ENCODE assay signal across 7 mouse cellular contexts in genomic region chr7:4792278-4793212, GRCm38 (mm10). TPM values are rescaled to one million over a fixed set of nuclear protein-coding genes. Genes with fewer than 3 reads are reported as not detected.
DNase-seq lines count a peak whose midpoint lies in the region; ATAC-seq lines count a peak whose summit lies in the region.

Rpl28 (plus strand) TSS chr7:4792874.

- H3K9ac ChIP-seq in embryonic facial prominence, embryonic 11.5 days (replicated peaks; ENCODE audit: low read length), result peak within 1 kb of the TSS; percentile 95
- peak within 1 kb of the TSS; percentile 97 for H3K9ac ChIP-seq in limb, embryonic 11.5 days (ENCODE audit: low read length)
- H3K9ac ChIP-seq in midbrain, embryonic 14.5 days (replicated peaks; ENCODE audit: low read length), result peak within 1 kb of the TSS; percentile 80

- peak; percentile 97 for DNase-seq in adrenal gland, postnatal 14 days
- DNase-seq in embryonic facial prominence, embryonic 11.5 days (ENCODE audit: low spot score), result peak; percentile 99
- peak; percentile 99 for DNase-seq in heart, adult 11 months
- peak; percentile 95 for DNase-seq in kidney, adult 18-20 months
- DNase-seq in limb, embryonic 11.5 days (ENCODE audit: low spot score), result peak; percentile 96
- peak; percentile 99 for DNase-seq in midbrain, embryonic 14.5 days
- DNase-seq in spleen, adult 18-20 months, result peak; percentile 84 to 89

- peaks cover 3% of the 10 kb centered on the region; the same call in 1 of the 2 replicates for H3K4me1 ChIP-seq in embryonic facial prominence, embryonic 11.5 days (ENCODE audit: control insufficient read depth, insufficient read depth, low read length)
- peaks cover 6% of the 10 kb centered on the region for H3K4me1 ChIP-seq in limb, embryonic 11.5 days (ENCODE audit: control insufficient read depth, insufficient read depth, low read length)
- H3K4me1 ChIP-seq in midbrain, embryonic 14.5 days (ENCODE audit: control insufficient read depth, insufficient read depth, low read length), result peaks cover 6% of the 10 kb centered on the region; the same call in 1 of the 2 replicates

- H3K27me3 ChIP-seq in embryonic facial prominence, embryonic 11.5 days (ENCODE audit: control insufficient read depth, insufficient read depth, low read length), result 0 out of 2 replicates have a peak, but pooled peaks cover 3% of the 10 kb centered on the region
- H3K27me3 ChIP-seq in limb, embryonic 11.5 days (ENCODE audit: control insufficient read depth, insufficient read depth, low read length), result peaks cover 6% of the 10 kb centered on the region; the same call in 1 of the 2 replicates
- peaks cover 9% of the 10 kb centered on the region; the same call in 1 of the 2 replicates for H3K27me3 ChIP-seq in midbrain, embryonic 14.5 days (ENCODE audit: control insufficient read depth, insufficient read depth, low read length)

- peaks cover 5% of the 10 kb centered on the region for H3K36me3 ChIP-seq in embryonic facial prominence, embryonic 11.5 days (replicated peaks; ENCODE audit: control insufficient read depth, insufficient read depth, low read depth, low read length)
- peaks cover 14% of the 10 kb centered on the region for H3K36me3 ChIP-seq in limb, embryonic 11.5 days (ENCODE audit: control insufficient read depth, insufficient read depth, low read length)
- H3K36me3 ChIP-seq in midbrain, embryonic 14.5 days (ENCODE audit: control insufficient read depth, insufficient read depth, low read length), result peaks cover 34% of the 10 kb centered on the region

- peak within 1 kb of the TSS; percentile 75 for H3K4me2 ChIP-seq in embryonic facial prominence, embryonic 11.5 days (ENCODE audit: low read depth, low read length)
- H3K4me2 ChIP-seq in limb, embryonic 11.5 days (ENCODE audit: low read depth, severe bottlenecking), result peak within 1 kb of the TSS; percentile 86
- peak within 1 kb of the TSS; percentile 83 for H3K4me2 ChIP-seq in midbrain, embryonic 14.5 days (ENCODE audit: low read length)

- ATAC-seq in embryonic facial prominence, embryonic 11.5 days (replicated peaks; ENCODE audit: insufficient number of reproducible peaks, low FRiP score, low TSS enrichment, low read depth), result peak; percentile 80
- ATAC-seq in limb, embryonic 11.5 days (ENCODE audit: insufficient number of reproducible peaks, low FRiP score, low TSS enrichment, low read depth), result peak; percentile 88
- peak; percentile 86 for ATAC-seq in midbrain, embryonic 14.5 days (ENCODE audit: low FRiP score, low TSS enrichment)

- H3K27ac ChIP-seq in embryonic facial prominence, embryonic 11.5 days (replicated peaks; ENCODE audit: low read depth, low read length), result peak within 1 kb of the TSS; percentile 90
- peak within 1 kb of the TSS; percentile 86 for H3K27ac ChIP-seq in limb, embryonic 11.5 days (replicated peaks; ENCODE audit: low read depth, low read length)
- H3K27ac ChIP-seq in midbrain, embryonic 14.5 days (replicated peaks; ENCODE audit: low read depth, low read length), result peak within 1 kb of the TSS; percentile 89

- WGBS in embryonic facial prominence, embryonic 11.5 days, result 2% methylated on average over 51 of the region's 54 CpGs
- WGBS in limb, embryonic 11.5 days, result 2% methylated on average over 51 of the region's 54 CpGs
- WGBS in midbrain, embryonic 14.5 days, result 2% methylated on average over 54 of the region's 54 CpGs

- no peaks in the 10 kb centered on the region for H3K9me3 ChIP-seq in embryonic facial prominence, embryonic 11.5 days (replicated peaks; ENCODE audit: control insufficient read depth, low read length)
- no peaks in the 10 kb centered on the region for H3K9me3 ChIP-seq in limb, embryonic 11.5 days (ENCODE audit: control insufficient read depth, low read length)
- H3K9me3 ChIP-seq in midbrain, embryonic 14.5 days (ENCODE audit: control insufficient read depth, low read length), result no peaks in the 10 kb centered on the region

- H3K4me3 ChIP-seq in embryonic facial prominence, embryonic 11.5 days (ENCODE audit: low read depth, low read length), result peak within 1 kb of the TSS; percentile 77
- peak within 1 kb of the TSS; percentile 91 for H3K4me3 ChIP-seq in limb, embryonic 11.5 days (ENCODE audit: low read depth, low read length)
- peak within 1 kb of the TSS; percentile 71 for H3K4me3 ChIP-seq in midbrain, embryonic 14.5 days (replicated peaks; ENCODE audit: low read depth, low read length)

RNA-seq across cellular contexts. Expression of gene Rpl28, which starts in this region (rescaled TPM):
- 1,145 and 1,281 TPM in 2 replicates for total RNA-seq in adrenal gland, postnatal 14 days (2021)
- polyA plus RNA-seq in embryonic facial prominence, embryonic 11.5 days (2014; fragmentation: Nextera tagmentation; extraction: Ambion mirVana), result 149 and 169 TPM in 2 replicates
- polyA plus RNA-seq in limb, embryonic 11.5 days (2014; fragmentation: Nextera tagmentation; extraction: Ambion mirVana), result 266 and 269 TPM in 2 replicates
- polyA plus RNA-seq in midbrain, embryonic 14.5 days (2014; fragmentation: Nextera tagmentation; extraction: Ambion mirVana), result 149 and 188 TPM in 2 replicates

Comparison
In these comparisons a context has a peak if more than half of its experiments do, and no peak if none do; other contexts are left out.
1. Peak in every context shown above with its lines: DNase-seq, ATAC-seq, H3K4me3 ChIP-seq and H3K27ac ChIP-seq.